Mouse (Mus musculus) ES-E14 (cell line): Measurements from ENCODE around the gene Shroom3. TPM values are rescaled to one million over a fixed set of nuclear protein-coding genes. Genes with fewer than 3 reads are reported as not detected.

Experiments used
- DNase-seq: peaks from one replicate; pipeline ENCODE4 v3.0.0-alpha.2; 2013; ENCODE audit warnings: low read depth, low spot score
- H3K27ac ChIP-seq: 2 replicates; pipeline ENCODE4 v1.5.1; 2012; ENCODE audit warnings: low read depth, mild to moderate bottlenecking, low read length, moderate library complexity, mixed read lengths; ENCODE audit not compliant: poor library complexity, insufficient read depth, severe bottlenecking
- H3K36me3 ChIP-seq: 2 replicates; pipeline ENCODE4 v1.6.1; 2012; ENCODE audit warnings: mild to moderate bottlenecking, low read length, moderate library complexity, mixed read lengths; ENCODE audit not compliant: control insufficient read depth, poor library complexity, insufficient read depth, severe bottlenecking
- H3K4me1 ChIP-seq, 2 experiments: fragments of 150-350 bp in 1 of 2; sonication (generic) in 1 of 2; 2 replicates each; pipeline ENCODE4 v1.6.1; 2012; ENCODE audit warnings: low read length in 2 of 2, mild to moderate bottlenecking in 1 of 2, mixed read lengths in 1 of 2; ENCODE audit not compliant: control insufficient read depth in 2 of 2, insufficient read depth in 2 of 2, poor library complexity in 1 of 2
- H3K4me3 ChIP-seq, 2 experiments: fragments of 150-350 bp in 1 of 2; sonication (generic) in 1 of 2; 2 replicates each; pipeline ENCODE4 v1.5.1; 2012; ENCODE audit warnings: low read length in 2 of 2, low read depth in 1 of 2, mild to moderate bottlenecking in 1 of 2, mixed read lengths in 1 of 2; ENCODE audit not compliant: insufficient read depth in 1 of 2, poor library complexity in 1 of 2, severe bottlenecking in 1 of 2
- H3K9ac ChIP-seq: 2 replicates; pipeline ENCODE4 v1.6.1; 2012; ENCODE audit warnings: low read depth, mild to moderate bottlenecking, low read length, mixed read lengths; ENCODE audit not compliant: poor library complexity, insufficient read depth, severe bottlenecking
- H3K9me3 ChIP-seq: fragments of 150-350 bp; sonication (generic); 2 replicates; pipeline ENCODE4 v1.6.1; 2012; ENCODE audit warnings: low read depth, mild to moderate bottlenecking, low read length; ENCODE audit not compliant: control insufficient read depth, insufficient read depth
- CHD2 ChIP-seq: IDR thresholded peaks from 2 replicates; pipeline ENCODE4 v1.6.1; 2014; ENCODE audit warnings: mild to moderate bottlenecking, low read depth, low read length, inconsistent platforms
- HCFC1 ChIP-seq: IDR thresholded peaks from 2 replicates; pipeline ENCODE4 v1.6.1; 2012; ENCODE audit warnings: low read length, inconsistent platforms, borderline replicate concordance; ENCODE audit not compliant: insufficient read depth
- MAFK ChIP-seq: IDR thresholded peaks from 2 replicates; pipeline ENCODE4 v1.6.1; 2014; ENCODE audit warnings: mild to moderate bottlenecking, low read depth, low read length, inconsistent platforms; ENCODE audit not compliant: insufficient read depth
- ZC3H11A ChIP-seq: IDR thresholded peaks from 2 replicates; pipeline ENCODE4 v1.6.1; 2012; ENCODE audit warnings: low read depth, mild to moderate bottlenecking, inconsistent platforms, low read length, borderline replicate concordance
- ZNF384 ChIP-seq: IDR thresholded peaks from 2 replicates; pipeline ENCODE4 v1.6.1; 2012; ENCODE audit warnings: low read depth, low read length, inconsistent platforms
- in situ Hi-C, 2 experiments: fragments of 600-800 bp; cut with MboI; formaldehyde crosslinking; loops; one replicate each; pipeline ENCODE4 v1.15.1; 2025; ENCODE audit warnings: low sequenced_read_pairs in 2 of 2, inconsistent platforms in 1 of 2; ENCODE audit not compliant: unreplicated experiment in 2 of 2
- total RNA-seq: library from RNA; depleted of rRNA; stranded (reverse); fragments of 300-350 nt; gene quantifications from 2 replicates; pipeline ENCODE4 v1.2.3, GENCODE M21; 2012

Shroom3 gene
- total RNA-seq, 1 experiment, result 34.1 TPM

- Histone ChIP-seq H3K4me1 (no peaks in the 10 kb centered on the region), H3K9ac (no peak overlapping the region), H3K4me3 (no peak overlapping the region), H3K36me3 (no peaks in the 10 kb centered on the region), H3K9me3 (no peaks in the 10 kb centered on the region), H3K27ac (no peak overlapping the region)
- no peak for TF ChIP-seq HCFC1
- no peak for TF ChIP-seq ZNF384
- TF ChIP-seq ZC3H11A, result no peak
- in situ Hi-C loops, result no loop called here
- no peak for DNase-seq
Measured at GRCm38 (mm10) chr5:92760542-92760941, 77.3 kb downstream of the Shroom3 start.

GRCm38 (mm10) chr5:92761615-92762353, 78.5 kb downstream of the Shroom3 start:
- no peak overlapping the region for H3K27ac ChIP-seq
- no peak overlapping the region for H3K9ac ChIP-seq
- TF ChIP-seq ZNF384, result no peak
- no peak for TF ChIP-seq MAFK
- TF ChIP-seq HCFC1, result no peak
- no peak for TF ChIP-seq CHD2
- no peak for TF ChIP-seq ZC3H11A
- H3K4me1 ChIP-seq, result no peaks in the 10 kb centered on the region
- H3K4me3 ChIP-seq, result no peak overlapping the region
- DNase-seq, result no peak
- H3K9me3 ChIP-seq, result no peaks in the 10 kb centered on the region
- in situ Hi-C loops, result no loop called here
- H3K36me3 ChIP-seq, result no peaks in the 10 kb centered on the region

GRCm38 (mm10) chr5:92762425-92762824, 79.2 kb downstream of the Shroom3 start:
- H3K27ac ChIP-seq, result no peak overlapping the region
- no peak for TF ChIP-seq ZNF384
- no peak for TF ChIP-seq CHD2
- TF ChIP-seq HCFC1, result no peak
- no peak for TF ChIP-seq ZC3H11A
- no peak for TF ChIP-seq MAFK
- H3K9ac ChIP-seq, result no peak overlapping the region
- H3K9me3 ChIP-seq, result no peaks in the 10 kb centered on the region
- H3K36me3 ChIP-seq, result no peaks in the 10 kb centered on the region
- in situ Hi-C loops, result no loop called here
- DNase-seq, result no peak
- H3K4me3 ChIP-seq, result no peak overlapping the region
- H3K4me1 ChIP-seq, result no peaks in the 10 kb centered on the region

GRCm38 (mm10) chr5:92763546-92763952, 80.3 kb downstream of the Shroom3 start:
- no peak for DNase-seq
- Histone ChIP-seq H3K27ac (no peak overlapping the region), H3K4me1 (peaks cover 0 to 2% of the 10 kb centered on the region in 2 experiments; a peak in 1 of 4 replicates), H3K36me3 (no peaks in the 10 kb centered on the region), H3K4me3 (no peak overlapping the region), H3K9me3 (no peaks in the 10 kb centered on the region), H3K9ac (no peak overlapping the region)
- in situ Hi-C loops, result no loop called here
- no peak for TF ChIP-seq CHD2
- no peak for TF ChIP-seq ZC3H11A
- no peak for TF ChIP-seq MAFK
- no peak for TF ChIP-seq HCFC1
- no peak for TF ChIP-seq ZNF384

GRCm38 (mm10) chr5:92766301-92766700, 83.1 kb downstream of the Shroom3 start:
- peaks cover 0 to 2% of the 10 kb centered on the region in 2 experiments; a peak in 1 of 4 replicates for H3K4me1 ChIP-seq
- no peaks in the 10 kb centered on the region for H3K9me3 ChIP-seq
- no peak overlapping the region for H3K4me3 ChIP-seq
- H3K9ac ChIP-seq, result no peak overlapping the region
- H3K27ac ChIP-seq, result no peak overlapping the region
- H3K36me3 ChIP-seq, result no peaks in the 10 kb centered on the region
- no peak for DNase-seq
- TF ChIP-seq ZC3H11A (no peak), ZNF384 (no peak), MAFK (no peak), CHD2 (no peak), HCFC1 (no peak)
- in situ Hi-C loops, result no loop called here
